Mouse (Mus musculus) adrenal gland, postnatal 10 days (tissue): ENCODE measurements at regions not wholly inside any gene's neighbourhood (a gene's known extent, or its start where the extent isn't known, plus 50 kb on each side); places are given as distances from the start of the nearest gene placed in this dataset.

Source experiments
- DNase-seq: peaks from one replicate; pipeline ENCODE4 v3.0.0; 2021; ENCODE audit warnings: mixed read lengths

- no peak for DNase-seq
Observed at GRCm38 (mm10) chr12:25294179-25295025, 197.5 kb upstream of the Id2 start.

GRCm38 (mm10) chr12:25293470-25294178, 196.7 kb upstream of the Id2 start:
- no peak for DNase-seq

GRCm38 (mm10) chr12:25289381-25289780, 192.4 kb upstream of the Id2 start:
- no peak for DNase-seq

- no peak for DNase-seq
Observed at GRCm38 (mm10) chr12:25283808-25284207, 186.9 kb upstream of the Id2 start.

GRCm38 (mm10) chr12:25281438-25281837, 184.5 kb upstream of the Id2 start:
- DNase-seq = no peak

- DNase-seq = no peak
Observed at GRCm38 (mm10) chr12:25273631-25274305, 176.8 kb upstream of the Id2 start.

GRCm38 (mm10) chr12:25272752-25273125, 175.8 kb upstream of the Id2 start:
- no peak for DNase-seq

- DNase-seq = no peak
Observed at GRCm38 (mm10) chr12:25272114-25272751, 175.3 kb upstream of the Id2 start.

- DNase-seq = no peak
Observed at GRCm38 (mm10) chr12:25269878-25270277, 172.9 kb upstream of the Id2 start.

GRCm38 (mm10) chr12:25268871-25269850, 172.2 kb upstream of the Id2 start:
- peak; percentile 50 for DNase-seq

- DNase-seq = peak; percentile 37
Observed at GRCm38 (mm10) chr12:25268323-25268722, 171.4 kb upstream of the Id2 start.

GRCm38 (mm10) chr12:25267572-25268115, 170.7 kb upstream of the Id2 start:
- no peak for DNase-seq

- no peak for DNase-seq
Observed at GRCm38 (mm10) chr12:25266701-25267571, 170.0 kb upstream of the Id2 start.

- no peak for DNase-seq
Observed at GRCm38 (mm10) chr12:25265560-25266525, 168.9 kb upstream of the Id2 start.

- no peak for DNase-seq
Observed at GRCm38 (mm10) chr12:25265066-25265465, 168.1 kb upstream of the Id2 start.

GRCm38 (mm10) chr12:25264408-25264807, 167.5 kb upstream of the Id2 start:
- no peak for DNase-seq

GRCm38 (mm10) chr12:25262461-25262860, 165.5 kb upstream of the Id2 start:
- no peak for DNase-seq

- no peak for DNase-seq
Observed at GRCm38 (mm10) chr12:25259123-25259522, 162.2 kb upstream of the Id2 start.

GRCm38 (mm10) chr12:25256268-25256667, 159.3 kb upstream of the Id2 start:
- no peak for DNase-seq
